Mouse (Mus musculus) naive thymus-derived CD4-positive, alpha-beta T cell, adult 2 months (primary cell): ENCODE measurements around the gene Ghrh.
A peak's percentile ranks its signal among the peaks of the same experiment; 100 is the strongest.

Experiments
- DNase-seq: peaks from one replicate; pipeline ENCODE4 v3.0.0-alpha.2; 2011; ENCODE audit warnings: low read depth

The Ghrh gene

DNA sequence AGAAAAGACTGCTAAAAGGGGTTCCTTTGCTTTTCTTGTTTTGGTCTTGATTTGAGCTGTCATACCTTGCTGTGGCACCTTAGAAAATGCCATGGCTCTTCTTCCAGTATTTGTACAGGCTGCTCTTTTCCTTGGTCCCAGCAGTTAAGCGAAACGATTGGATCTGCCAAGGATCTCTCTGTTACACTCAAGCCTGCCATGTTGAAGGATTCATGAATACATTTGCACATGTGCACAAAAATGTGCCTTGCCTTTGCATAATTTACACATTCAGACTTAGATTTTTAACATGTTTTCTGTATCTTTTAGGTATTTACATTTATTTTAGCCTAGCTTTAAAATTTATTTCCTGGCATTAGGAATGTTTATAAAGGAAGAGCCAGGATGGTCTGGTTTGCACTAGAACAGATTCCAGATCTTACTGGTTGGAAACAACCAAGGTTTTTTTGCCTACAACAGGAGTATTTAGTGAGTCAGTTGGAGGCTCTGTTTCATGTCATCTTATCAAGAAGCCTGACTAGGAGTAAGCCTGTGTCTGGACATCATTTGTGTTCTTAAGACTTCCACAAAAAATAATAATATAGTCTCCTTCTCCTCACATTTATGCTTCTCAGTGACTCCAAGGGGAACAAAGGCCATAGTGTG is 38.9 kb downstream of the Ghrh start:
- no peak for DNase-seq

DNA sequence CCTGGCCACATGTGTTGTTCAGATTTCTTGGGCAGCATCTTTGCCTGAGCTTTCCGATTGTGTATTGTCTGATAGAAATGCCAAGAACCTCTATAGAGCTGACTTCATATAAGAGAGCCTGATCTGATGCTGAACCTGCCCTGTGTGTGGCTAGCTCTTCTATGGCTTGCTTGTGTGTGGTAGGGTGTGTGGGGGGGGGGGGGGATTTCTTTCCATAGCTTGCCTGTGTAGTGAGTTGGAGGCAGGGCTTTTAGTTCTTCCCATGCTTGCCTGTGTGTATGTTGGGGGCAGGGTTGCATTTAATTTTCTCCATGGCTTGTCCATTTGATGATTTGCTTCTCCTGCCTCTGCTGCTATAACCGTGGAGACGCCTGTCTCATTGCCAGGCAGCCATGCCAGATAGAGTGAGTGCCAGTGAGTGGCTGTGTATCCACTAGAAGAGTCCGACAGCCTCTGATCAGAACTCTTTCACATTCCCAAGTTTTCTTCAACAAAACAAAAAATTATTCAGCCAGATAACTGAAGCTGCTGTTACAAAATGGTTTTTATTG is 39.5 kb downstream of the Ghrh start:
- DNase-seq, result no peak

- DNase-seq, result no peak
These were observed 40.9 kb downstream of the Ghrh start for GRCm38 (mm10) chr2:157306091-157307032.

DNA sequence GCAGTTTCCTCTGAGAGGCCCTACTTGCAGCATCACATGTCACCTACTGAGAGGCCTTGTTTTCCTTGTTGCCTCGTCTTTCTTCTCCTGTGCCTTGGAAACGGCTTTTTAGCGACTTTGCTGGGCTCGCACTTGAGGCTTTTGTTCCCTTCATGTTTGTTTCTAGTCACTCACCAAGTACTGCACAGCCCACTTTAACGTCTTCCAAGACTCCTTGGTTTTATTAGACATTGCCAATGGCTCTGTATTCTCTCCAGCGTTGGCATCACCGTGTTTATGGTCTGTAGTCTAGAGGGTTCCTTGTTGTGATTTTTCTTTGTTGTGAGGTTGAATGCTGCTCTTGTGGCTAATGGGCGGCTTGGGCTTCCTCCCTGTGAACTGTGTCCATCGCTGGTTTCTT is 44.2 kb downstream of the Ghrh start:
- no peak for DNase-seq

- DNase-seq, result no peak
These were observed 47.3 kb downstream of the Ghrh start for GRCm38 (mm10) chr2:157300051-157300450.

DNA sequence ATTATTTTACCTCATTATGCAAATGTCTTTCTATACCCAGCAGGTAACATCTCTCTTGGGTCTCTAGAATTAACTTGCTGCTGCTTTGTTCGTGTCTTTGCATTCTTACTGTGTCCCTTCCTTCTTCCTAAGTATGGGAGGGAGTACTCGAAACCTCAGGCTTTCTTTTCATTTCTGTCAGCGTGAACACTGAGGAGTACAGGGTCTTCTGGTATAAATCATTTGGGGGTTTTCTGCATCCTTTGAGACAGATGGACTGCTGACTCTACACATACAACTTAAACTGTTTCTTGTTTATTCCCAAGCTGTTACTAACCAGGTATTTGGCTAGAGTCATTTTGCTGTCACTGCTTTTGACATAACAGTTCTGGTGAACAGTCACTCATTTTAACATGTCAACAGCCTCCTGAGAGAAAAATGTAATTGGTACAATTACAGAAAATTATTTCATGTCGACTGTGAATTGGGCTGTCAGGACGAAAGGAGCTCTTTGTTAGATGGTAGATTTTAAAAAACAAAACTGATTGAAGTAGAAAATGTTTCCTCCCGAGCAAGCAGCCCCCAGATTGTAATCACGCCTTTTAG is 51.1 kb downstream of the Ghrh start:
- no peak for DNase-seq

DNA sequence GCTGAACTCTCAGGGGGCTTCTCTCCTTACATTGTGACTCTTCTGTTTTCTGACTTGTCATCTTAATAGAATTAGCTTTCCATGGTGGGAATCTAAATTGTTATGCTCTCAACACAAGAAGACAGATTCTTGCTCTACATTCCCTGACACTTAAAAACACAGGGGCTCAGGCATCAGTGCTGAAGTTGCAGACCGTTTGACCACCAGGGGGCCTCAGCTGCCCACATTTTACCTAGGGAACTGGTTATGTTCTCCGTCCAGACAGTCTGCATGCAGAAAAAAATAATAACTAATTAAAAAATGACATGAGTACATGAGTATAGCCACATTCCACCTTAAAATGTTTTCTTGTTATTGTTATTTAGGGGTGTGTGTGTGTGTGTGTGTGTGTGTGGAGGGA is 55.2 kb downstream of the Ghrh start:
- peak; percentile 74 for DNase-seq

- DNase-seq, result no peak
These were observed 58.3 kb downstream of the Ghrh start for GRCm38 (mm10) chr2:157288996-157289395.

DNA sequence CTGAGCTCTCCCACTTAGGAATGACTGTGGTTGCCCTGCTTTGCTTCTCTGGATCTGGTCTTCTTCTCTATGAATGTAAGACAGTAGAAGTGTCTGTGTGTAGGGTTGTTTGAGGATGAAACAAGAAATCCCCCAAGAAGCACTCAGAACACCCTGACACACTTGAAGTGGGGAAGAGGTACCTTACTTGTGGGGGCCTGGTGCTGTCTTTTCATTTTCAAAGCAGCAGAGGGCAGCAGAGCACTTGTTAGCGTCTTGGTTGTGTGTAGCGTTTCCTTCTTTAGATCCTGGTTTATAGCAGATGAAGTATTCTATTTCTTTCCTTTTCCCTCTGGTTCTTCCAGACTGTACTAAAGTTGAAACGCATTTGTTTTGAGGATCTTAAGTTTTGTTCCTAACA is 59.8 kb downstream of the Ghrh start:
- peak; percentile 67 for DNase-seq

GRCm38 (mm10) chr2:157283321-157283720 is 64.0 kb downstream of the Ghrh start:
- DNase-seq, result no peak
